Mouse (Mus musculus) midbrain, embryonic 16.5 days (tissue): Measurements from ENCODE around the gene Pigt. TPM values are rescaled to one million over a fixed set of nuclear protein-coding genes. Genes with fewer than 3 reads are reported as not detected.

Experiments used
- ATAC-seq: fragments of 200-750 bp; cut with Nextera tagmentation; 2 replicates; pipeline ENCODE4 v1.8.0; 2017; ENCODE audit warnings: moderate TSS enrichment
- H3K27ac ChIP-seq: fragments of 300-500 bp; sonication (generic); 2 replicates; pipeline ENCODE4 v1.5.1; 2014; ENCODE audit warnings: mild to moderate bottlenecking, low read length, mixed read lengths
- H3K27me3 ChIP-seq: fragments of 300-500 bp; sonication (generic); 2 replicates; pipeline ENCODE4 v1.6.1; 2014; ENCODE audit warnings: low read depth, low read length, mixed read lengths; ENCODE audit not compliant: control insufficient read depth, insufficient read depth
- H3K36me3 ChIP-seq: fragments of 300-500 bp; sonication (generic); 2 replicates; pipeline ENCODE4 v1.6.1; 2014; ENCODE audit warnings: mild to moderate bottlenecking, low read length, moderate library complexity, mixed read lengths; ENCODE audit not compliant: control insufficient read depth, insufficient read depth
- H3K4me1 ChIP-seq: fragments of 300-500 bp; sonication (generic); 2 replicates; pipeline ENCODE4 v1.6.1; 2014; ENCODE audit warnings: mild to moderate bottlenecking, low read length, mixed read lengths; ENCODE audit not compliant: control insufficient read depth, insufficient read depth
- H3K4me2 ChIP-seq: fragments of 300-500 bp; sonication (generic); 2 replicates; pipeline ENCODE4 v1.6.1; 2014; ENCODE audit warnings: mild to moderate bottlenecking, low read length, mixed read lengths
- H3K4me3 ChIP-seq: fragments of 300-500 bp; sonication (generic); 2 replicates; pipeline ENCODE4 v1.5.1; 2014; ENCODE audit warnings: low read depth, mild to moderate bottlenecking, low read length, moderate library complexity, mixed read lengths
- H3K9ac ChIP-seq: fragments of 300-500 bp; sonication (generic); 2 replicates; pipeline ENCODE4 v1.6.1; 2014; ENCODE audit warnings: low read depth, low read length, mixed read lengths
- H3K9me3 ChIP-seq: fragments of 300-500 bp; sonication (generic); replicated peaks from 2 replicates; pipeline ENCODE4 v1.6.1; 2014; ENCODE audit warnings: mild to moderate bottlenecking, low read length, mixed read lengths; ENCODE audit not compliant: control insufficient read depth, poor library complexity, severe bottlenecking
- WGBS: fragments of 180-500 bp; shearing (Covaris S2); extraction: QIAGEN DNeasy Blood & Tissue Kit; methylation state at CpG from one replicate; pipeline ENCODE4 v1.1.7; 2014; 5-methylcytosine and 5-hydroxymethylcytosine counted together
- polyA plus RNA-seq: library from polyadenylated mRNA; unstranded; fragments of >200 nt; fragmentation: Nextera tagmentation; extraction: Ambion mirVana; gene quantifications from 2 replicates; pipeline ENCODE4 v1.2.1, GENCODE M21; 2015

The Pigt gene
- polyA plus RNA-seq, 1 experiment from 2014 or later, result 97.0 TPM

DNA sequence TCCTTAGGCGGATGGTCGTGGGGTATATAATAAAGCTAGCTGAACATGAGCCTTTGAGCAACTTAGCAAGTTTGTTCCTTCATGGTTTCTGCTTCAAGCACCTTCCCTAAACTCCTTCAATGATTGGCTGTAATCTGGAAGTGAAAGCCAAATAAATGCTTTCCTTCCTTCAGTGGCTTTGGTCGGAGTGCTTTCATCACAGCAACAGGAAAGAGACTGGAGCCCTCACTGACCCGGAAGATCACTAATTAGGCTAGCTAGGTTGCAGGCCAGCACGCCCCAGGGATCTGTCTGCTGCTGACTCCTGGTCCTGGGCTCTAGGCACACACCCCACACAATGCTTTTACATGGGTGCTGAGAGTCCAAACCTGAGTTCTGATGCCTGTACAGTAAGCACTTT lies 31.2 kb downstream of the Pigt start:
- no peak overlapping the region for H3K27ac ChIP-seq
- H3K36me3 ChIP-seq, result no peaks in the 10 kb centered on the region
- no peak overlapping the region for H3K9ac ChIP-seq
- no peak overlapping the region for H3K4me2 ChIP-seq
- no peaks in the 10 kb centered on the region for H3K4me1 ChIP-seq
- H3K4me3 ChIP-seq, result no peak overlapping the region
- H3K9me3 ChIP-seq, result 0 out of 2 replicates have a peak, but pooled peaks cover 2% of the 10 kb centered on the region
- no peak for ATAC-seq
- no peaks in the 10 kb centered on the region for H3K27me3 ChIP-seq
- WGBS, result 68% methylated on average over 5 of the region's 5 CpGs

DNA sequence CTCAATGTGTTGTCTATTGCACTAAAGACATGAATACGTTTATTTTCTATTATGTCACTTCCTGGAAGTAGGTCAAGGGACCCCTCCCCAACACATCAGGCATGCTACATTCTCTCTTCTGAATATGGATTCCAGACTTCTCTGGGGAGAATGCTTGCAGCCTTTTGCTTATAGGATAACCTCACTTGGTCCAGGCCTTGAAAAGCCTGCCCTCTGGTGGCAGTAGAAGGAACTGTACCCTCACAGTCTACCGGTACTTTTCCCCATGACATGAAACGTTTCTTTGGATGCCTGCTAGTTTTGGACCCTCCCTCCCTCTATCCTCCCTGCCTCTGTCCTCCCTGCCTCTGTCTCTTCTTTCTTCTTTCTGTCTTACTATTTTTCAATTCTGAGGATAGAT lies 33.8 kb downstream of the Pigt start:
- no peak for ATAC-seq

DNA sequence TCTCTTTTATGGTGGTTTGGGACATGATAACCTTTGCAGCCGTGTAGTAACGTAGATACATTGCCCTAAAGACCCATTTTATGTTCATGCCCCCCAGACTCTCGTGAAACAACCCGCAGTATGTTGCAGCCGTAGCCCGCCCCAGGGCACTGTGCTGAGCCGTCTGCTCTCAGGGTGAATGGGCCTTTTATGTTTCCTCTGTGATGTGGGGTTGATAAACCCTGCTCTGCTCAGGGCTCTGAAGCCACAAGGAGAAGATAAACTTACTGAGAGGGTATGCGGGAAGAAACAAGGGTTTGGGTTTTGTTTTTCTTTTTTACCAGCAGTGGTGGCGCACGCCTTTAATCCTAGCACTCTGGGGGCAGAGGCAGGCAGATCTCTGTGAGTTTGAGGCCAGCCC lies 37.0 kb downstream of the Pigt start:
- Histone ChIP-seq H3K4me2 (no peak overlapping the region), H3K27me3 (no peaks in the 10 kb centered on the region), H3K36me3 (no peaks in the 10 kb centered on the region), H3K4me3 (no peak overlapping the region), H3K4me1 (no peaks in the 10 kb centered on the region), H3K9me3 (no peaks in the 10 kb centered on the region), H3K9ac (no peak overlapping the region), H3K27ac (no peak overlapping the region)
- WGBS, result 81% methylated on average over 10 of the region's 10 CpGs
- no peak for ATAC-seq

More for the DNA sequence above, 33.8 kb downstream of the Pigt start:
- no peak overlapping the region for H3K27ac ChIP-seq
- no peaks in the 10 kb centered on the region for H3K4me1 ChIP-seq
- H3K9ac ChIP-seq, result no peak overlapping the region
- H3K4me3 ChIP-seq, result no peak overlapping the region
- 2% methylated on average over 3 of the region's 3 CpGs for WGBS
- no peaks in the 10 kb centered on the region for H3K27me3 ChIP-seq
- no peaks in the 10 kb centered on the region for H3K9me3 ChIP-seq
- H3K4me2 ChIP-seq, result no peak overlapping the region
- no peaks in the 10 kb centered on the region for H3K36me3 ChIP-seq

DNA sequence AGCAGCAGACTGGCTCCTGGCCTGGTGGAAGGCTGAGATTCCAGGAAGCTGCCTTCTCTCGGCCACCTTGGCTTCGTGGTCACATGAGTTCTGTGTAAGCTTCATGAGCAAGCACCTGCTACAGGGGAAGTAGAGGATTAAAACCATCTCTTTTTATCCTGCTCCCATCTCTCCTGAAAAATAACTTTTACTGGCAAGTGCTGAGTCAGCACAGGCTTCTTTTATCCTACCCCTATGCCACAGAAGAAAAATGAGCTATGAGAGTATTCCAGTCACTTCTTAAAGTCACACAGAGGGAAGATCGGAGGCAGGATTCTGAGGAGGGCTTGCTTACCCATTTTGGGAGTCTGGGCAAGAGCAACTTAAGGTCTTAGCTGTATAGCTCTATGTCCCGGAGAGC lies 39.7 kb downstream of the Pigt start:
- WGBS, result 89% methylated on average over 4 of the region's 4 CpGs
- no peak for ATAC-seq

DNA sequence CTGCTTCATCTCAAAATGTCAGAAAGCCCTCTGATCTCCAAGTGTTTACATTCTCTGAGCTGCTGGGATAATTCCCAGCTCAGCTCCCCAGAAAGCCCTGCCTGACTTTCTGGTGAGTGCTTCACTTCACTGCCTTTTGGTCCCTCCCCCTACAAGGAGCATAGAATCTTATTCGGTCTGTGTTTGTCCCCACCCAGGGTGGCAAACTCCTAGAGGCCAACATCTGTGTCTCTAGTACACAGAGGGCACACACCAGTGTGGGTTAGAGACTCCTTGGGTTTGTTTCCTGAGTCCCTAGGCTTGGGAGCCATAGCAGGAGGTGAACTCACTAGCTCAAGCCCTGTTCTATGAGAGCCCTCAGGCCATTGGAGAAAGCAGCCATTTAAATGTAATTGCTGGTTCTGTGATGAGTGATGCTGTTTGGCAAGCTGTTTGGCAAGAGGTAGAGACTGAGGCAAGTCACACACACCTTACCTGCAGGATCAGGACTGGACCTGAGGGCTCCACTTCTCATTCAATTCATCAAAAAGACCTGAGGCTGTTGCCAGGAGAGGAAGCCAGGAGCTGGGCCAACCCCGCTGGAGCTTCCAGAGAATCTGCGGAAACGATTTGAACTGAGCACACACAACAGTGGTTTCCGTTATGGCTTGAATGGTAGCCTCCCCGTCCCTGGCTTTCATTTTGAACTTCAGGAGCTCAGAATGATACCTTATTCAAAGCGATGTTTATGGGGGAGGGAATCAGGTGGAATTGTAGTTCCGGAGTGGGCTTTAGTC lies 43.5 kb downstream of the Pigt start:
- Histone ChIP-seq H3K27ac (no peak overlapping the region), H3K27me3 (no peaks in the 10 kb centered on the region), H3K36me3 (no peaks in the 10 kb centered on the region), H3K9ac (no peak overlapping the region), H3K9me3 (no peaks in the 10 kb centered on the region), H3K4me3 (no peak overlapping the region), H3K4me1 (no peaks in the 10 kb centered on the region), H3K4me2 (no peak overlapping the region)
- WGBS, result 47% methylated on average over 8 of the region's 8 CpGs
- ATAC-seq, result no peak

More for the DNA sequence above, 39.7 kb downstream of the Pigt start:
- H3K27me3 ChIP-seq, result no peaks in the 10 kb centered on the region
- H3K4me1 ChIP-seq, result no peaks in the 10 kb centered on the region
- H3K9ac ChIP-seq, result no peak overlapping the region
- H3K27ac ChIP-seq, result no peak overlapping the region
- H3K4me2 ChIP-seq, result no peak overlapping the region
- no peak overlapping the region for H3K4me3 ChIP-seq
- H3K9me3 ChIP-seq, result no peaks in the 10 kb centered on the region
- H3K36me3 ChIP-seq, result no peaks in the 10 kb centered on the region

DNA sequence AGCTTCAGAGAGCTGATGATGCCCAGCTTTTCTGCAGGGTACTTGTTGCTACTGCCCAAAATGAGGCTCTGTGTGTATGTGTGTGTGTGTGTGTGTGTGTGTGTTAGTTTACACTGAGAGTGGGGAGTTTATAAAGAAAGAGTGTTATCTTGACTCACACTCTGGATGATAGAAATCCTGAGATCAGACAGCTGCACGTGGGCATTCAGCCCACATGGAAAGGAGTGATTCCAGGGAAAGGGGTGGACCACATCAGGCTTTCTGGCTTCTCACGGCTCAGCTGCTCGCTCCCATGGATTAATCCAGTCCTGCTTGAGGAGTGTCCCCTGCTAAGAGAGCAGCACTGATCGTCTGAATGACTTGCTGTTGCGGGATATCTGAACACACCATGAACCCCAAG lies 44.8 kb downstream of the Pigt start:
- Histone ChIP-seq H3K27me3 (no peaks in the 10 kb centered on the region), H3K4me2 (no peak overlapping the region), H3K36me3 (no peaks in the 10 kb centered on the region), H3K27ac (no peak overlapping the region), H3K9ac (no peak overlapping the region), H3K9me3 (no peaks in the 10 kb centered on the region), H3K4me1 (no peaks in the 10 kb centered on the region), H3K4me3 (no peak overlapping the region)
- no peak for ATAC-seq
- whole genome bisulfite sequencing, result 64% methylated on average over 5 of the region's 5 CpGs

DNA sequence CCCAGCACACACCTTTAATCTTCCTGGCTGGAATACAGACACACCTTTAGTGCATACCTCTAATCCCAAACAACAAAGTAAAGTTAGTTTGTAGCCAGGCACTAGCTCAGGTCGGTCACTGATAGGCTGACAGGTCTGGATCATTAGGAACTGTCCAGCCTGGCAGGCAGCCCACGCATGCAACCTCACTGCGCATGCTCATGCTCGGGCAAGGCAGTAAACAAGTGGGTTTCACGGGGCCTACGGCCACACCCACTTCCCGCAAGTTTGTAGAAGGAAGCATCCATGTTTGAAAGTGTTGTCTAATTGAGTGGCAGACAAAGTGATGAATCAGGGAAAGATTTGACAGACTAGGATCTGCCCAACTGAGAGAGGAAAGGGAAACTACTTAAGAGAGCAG lies 45.3 kb downstream of the Pigt start:
- no peak for ATAC-seq
- no peaks in the 10 kb centered on the region for H3K27me3 ChIP-seq
- no peak overlapping the region for H3K27ac ChIP-seq
- no peak overlapping the region for H3K4me2 ChIP-seq
- 87% methylated on average over 7 of the region's 7 CpGs for WGBS
- H3K36me3 ChIP-seq, result no peaks in the 10 kb centered on the region
- no peaks in the 10 kb centered on the region for H3K4me1 ChIP-seq
- no peak overlapping the region for H3K4me3 ChIP-seq
- H3K9ac ChIP-seq, result no peak overlapping the region
- H3K9me3 ChIP-seq, result no peaks in the 10 kb centered on the region

DNA sequence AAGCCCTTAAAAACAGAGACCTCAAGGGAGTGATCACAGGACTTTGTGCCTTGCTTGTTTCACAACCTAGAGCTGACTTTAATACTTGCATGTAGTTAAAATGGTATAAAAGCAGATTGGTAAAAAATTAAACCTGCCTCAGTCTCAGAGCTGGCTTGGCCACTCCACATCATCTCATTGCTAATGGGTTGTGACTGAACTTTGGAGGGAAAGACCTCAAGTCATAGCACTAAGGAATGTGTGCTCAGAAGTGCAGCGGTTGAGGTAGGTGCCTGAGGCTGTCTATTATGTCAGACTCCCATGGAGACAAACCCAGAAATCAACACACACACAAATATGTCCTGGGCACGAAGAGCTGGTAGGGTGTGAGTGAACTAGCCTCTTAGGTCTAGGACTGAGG lies 46.4 kb downstream of the Pigt start:
- Histone ChIP-seq H3K9me3 (no peaks in the 10 kb centered on the region), H3K4me2 (no peak overlapping the region), H3K4me3 (no peak overlapping the region), H3K36me3 (no peaks in the 10 kb centered on the region), H3K4me1 (no peaks in the 10 kb centered on the region), H3K27ac (no peak overlapping the region), H3K27me3 (no peaks in the 10 kb centered on the region), H3K9ac (no peak overlapping the region)
- no peak for ATAC-seq
- WGBS, result 72% methylated on average over 2 of the region's 2 CpGs

DNA sequence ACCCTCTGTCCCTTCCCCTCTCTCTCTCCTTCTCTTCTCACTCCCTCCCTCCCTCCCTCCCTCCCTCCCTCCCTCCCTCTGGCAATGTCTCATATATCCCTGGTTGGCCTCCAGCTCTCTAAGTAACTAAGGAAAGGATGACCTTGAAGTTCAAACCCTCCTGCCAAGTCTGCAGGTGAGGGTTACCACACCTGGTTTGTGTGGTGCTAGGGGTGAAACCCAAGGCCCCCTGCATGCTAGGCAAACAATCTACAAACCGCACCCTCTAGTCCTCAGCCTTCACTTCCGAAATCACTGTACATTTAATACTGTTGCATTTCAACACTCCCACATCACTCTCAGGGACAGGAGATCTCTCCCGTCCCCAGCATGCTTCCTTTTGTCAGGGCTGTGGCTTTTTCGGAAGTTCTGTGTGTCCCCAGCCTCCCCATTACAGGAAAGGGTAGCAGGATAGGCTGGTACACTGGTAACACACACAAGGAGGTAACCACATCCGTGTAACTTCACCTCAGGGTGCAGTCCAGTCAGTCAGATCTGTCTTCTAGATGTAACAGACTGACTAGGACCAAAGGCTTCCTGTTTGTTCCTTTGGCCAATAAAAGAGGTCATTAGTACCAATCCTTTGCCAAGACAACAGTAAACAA lies 47.3 kb downstream of the Pigt start:
- Histone ChIP-seq H3K27ac (no peak overlapping the region), H3K4me1 (no peaks in the 10 kb centered on the region), H3K36me3 (no peaks in the 10 kb centered on the region), H3K27me3 (no peaks in the 10 kb centered on the region), H3K9me3 (no peaks in the 10 kb centered on the region), H3K9ac (no peak overlapping the region), H3K4me2 (no peak overlapping the region), H3K4me3 (no peak overlapping the region)
- 56% methylated on average over 5 of the region's 5 CpGs for WGBS
- no peak for ATAC-seq
